ENCODE assay signal across 14 mouse cellular contexts in the genomic region with DNA sequence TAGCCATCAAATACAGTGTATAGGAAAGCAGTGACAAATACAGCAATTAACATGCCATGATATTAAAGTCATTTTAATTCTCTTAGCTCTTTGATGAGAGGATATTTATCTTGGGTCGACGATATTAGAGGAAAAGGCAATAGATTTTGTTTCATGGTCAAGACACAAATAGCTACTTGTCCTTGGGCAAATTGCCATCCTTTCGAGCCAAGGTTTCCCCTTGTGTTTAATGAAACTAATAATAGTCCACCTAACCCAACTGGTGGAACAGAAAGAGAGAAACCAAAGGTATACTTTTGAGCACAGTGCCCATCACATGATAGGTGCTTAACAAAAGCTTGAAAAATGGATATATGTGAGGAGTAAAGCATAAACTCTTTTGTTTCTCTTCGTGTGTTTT.
"Had no signal": no experiment of that assay in that cellular context is flagged by ENCODE, and none has a peak within 500 bp of the region (broad histone marks: within the 10 kb centered on the region; RNA-seq: fewer than 3 reads in every experiment).

No protein-coding gene starts in this region.

- H3K27ac ChIP-seq: kidney, embryonic 15.5 days; limb, embryonic 13.5 days; liver, embryonic 14.5 days; midbrain, embryonic 15.5 days; neural tube, embryonic 13.5 days; stomach, postnatal 0 days had no signal

- H3K4me3 ChIP-seq: kidney, embryonic 15.5 days; limb, embryonic 13.5 days; megakaryocyte, embryonic 14.5 days; midbrain, embryonic 15.5 days; neural tube, embryonic 13.5 days had no signal

- DNase-seq: kidney, postnatal 14 days; left cerebral cortex, postnatal 4 days; lung, adult 18-20 months; lung, postnatal 36 days; right cerebral cortex, adult 18-20 months; thymus, adult 2 months; thymus, postnatal 36 days had no signal
